Mouse (Mus musculus) ovary, postnatal 36 days (tissue): ENCODE measurements around the gene Ncor1.

ENCODE experiments used
- DNase-seq: peaks from one replicate; pipeline ENCODE4 v3.0.0; 2022; ENCODE audit warnings: low spot score, mixed read lengths

Gene Ncor1

DNA sequence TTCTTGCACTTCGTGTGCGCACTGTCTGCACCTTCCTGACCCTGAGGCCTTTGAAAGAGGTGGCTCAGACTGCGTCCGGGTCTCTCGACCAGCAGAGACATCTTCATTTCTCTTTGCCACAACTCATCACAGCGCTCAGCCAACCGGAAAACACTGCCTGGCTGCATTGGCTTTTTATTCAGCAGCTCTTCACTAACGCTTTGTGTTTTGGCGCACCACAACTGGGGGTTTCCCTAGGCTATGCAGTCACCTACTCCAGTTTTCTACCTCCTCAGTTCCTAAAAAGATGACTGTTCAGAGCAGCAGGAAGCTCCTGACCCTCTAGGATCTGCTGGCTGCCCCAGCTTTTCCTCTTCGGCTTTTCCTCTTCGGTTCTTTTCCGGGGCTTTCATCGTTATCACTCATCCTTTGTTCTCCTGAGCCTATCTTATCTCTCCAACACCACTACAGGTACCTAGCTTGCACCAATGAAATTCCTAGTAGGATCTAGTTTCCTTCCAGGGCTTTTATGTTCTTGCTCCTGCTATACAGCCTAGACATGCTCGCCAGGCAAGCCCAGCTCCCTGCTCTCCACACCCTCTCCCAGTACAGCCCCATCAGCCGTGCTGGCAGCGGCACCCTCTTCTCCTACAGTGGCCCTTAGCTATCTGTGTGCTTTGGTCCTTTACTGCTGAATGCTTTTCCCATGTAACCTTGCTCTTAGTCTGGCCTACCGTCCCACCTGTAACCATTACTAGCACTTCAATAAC is 191.7 kb downstream of the Ncor1 start:
- DNase-seq = no peak
